Mouse (Mus musculus) midbrain, embryonic 16.5 days (tissue): ENCODE data around the gene Coro2a. TPM values are rescaled to one million over a fixed set of nuclear protein-coding genes. Genes with fewer than 3 reads are reported as not detected.

Source experiments
- ATAC-seq: fragments of 200-750 bp; cut with Nextera tagmentation; 2 replicates; pipeline ENCODE4 v1.8.0; 2017; ENCODE audit warnings: moderate TSS enrichment
- H3K27ac ChIP-seq: fragments of 300-500 bp; sonication (generic); 2 replicates; pipeline ENCODE4 v1.5.1; 2014; ENCODE audit warnings: mild to moderate bottlenecking, low read length, mixed read lengths
- H3K27me3 ChIP-seq: fragments of 300-500 bp; sonication (generic); 2 replicates; pipeline ENCODE4 v1.6.1; 2014; ENCODE audit warnings: low read depth, low read length, mixed read lengths; ENCODE audit not compliant: control insufficient read depth, insufficient read depth
- H3K36me3 ChIP-seq: fragments of 300-500 bp; sonication (generic); 2 replicates; pipeline ENCODE4 v1.6.1; 2014; ENCODE audit warnings: mild to moderate bottlenecking, low read length, moderate library complexity, mixed read lengths; ENCODE audit not compliant: control insufficient read depth, insufficient read depth
- H3K4me1 ChIP-seq: fragments of 300-500 bp; sonication (generic); 2 replicates; pipeline ENCODE4 v1.6.1; 2014; ENCODE audit warnings: mild to moderate bottlenecking, low read length, mixed read lengths; ENCODE audit not compliant: control insufficient read depth, insufficient read depth
- H3K4me2 ChIP-seq: fragments of 300-500 bp; sonication (generic); 2 replicates; pipeline ENCODE4 v1.6.1; 2014; ENCODE audit warnings: mild to moderate bottlenecking, low read length, mixed read lengths
- H3K4me3 ChIP-seq: fragments of 300-500 bp; sonication (generic); 2 replicates; pipeline ENCODE4 v1.5.1; 2014; ENCODE audit warnings: low read depth, mild to moderate bottlenecking, low read length, moderate library complexity, mixed read lengths
- H3K9ac ChIP-seq: fragments of 300-500 bp; sonication (generic); 2 replicates; pipeline ENCODE4 v1.6.1; 2014; ENCODE audit warnings: low read depth, low read length, mixed read lengths
- H3K9me3 ChIP-seq: fragments of 300-500 bp; sonication (generic); replicated peaks from 2 replicates; pipeline ENCODE4 v1.6.1; 2014; ENCODE audit warnings: mild to moderate bottlenecking, low read length, mixed read lengths; ENCODE audit not compliant: control insufficient read depth, poor library complexity, severe bottlenecking
- WGBS: fragments of 180-500 bp; shearing (Covaris S2); extraction: QIAGEN DNeasy Blood & Tissue Kit; methylation state at CpG from one replicate; pipeline ENCODE4 v1.1.7; 2014; 5-methylcytosine and 5-hydroxymethylcytosine counted together
- polyA plus RNA-seq: library from polyadenylated mRNA; unstranded; fragments of >200 nt; fragmentation: Nextera tagmentation; extraction: Ambion mirVana; gene quantifications from 2 replicates; pipeline ENCODE4 v1.2.1, GENCODE M21; 2015

Coro2a gene
- polyA plus RNA-seq, 1 experiment from 2014 or later, result 8.2 TPM

GRCm38 (mm10) chr4:46550406-46550805, 51.6 kb downstream of the Coro2a start:
- WGBS, result 60% methylated on average over 8 of the region's 8 CpGs
- H3K36me3 ChIP-seq, result peaks cover 3% of the 10 kb centered on the region; the same call in 1 of the 2 replicates
- no peaks in the 10 kb centered on the region for H3K27me3 ChIP-seq
- H3K4me3 ChIP-seq, result no peak overlapping the region
- H3K27ac ChIP-seq, result no peak overlapping the region
- no peak for ATAC-seq
- no peak overlapping the region for H3K9ac ChIP-seq
- H3K9me3 ChIP-seq, result no peaks in the 10 kb centered on the region
- H3K4me2 ChIP-seq, result no peak overlapping the region
- no peaks in the 10 kb centered on the region for H3K4me1 ChIP-seq

- Histone ChIP-seq H3K4me2 (no peak overlapping the region), H3K36me3 (peaks cover 3% of the 10 kb centered on the region; the same call in 1 of the 2 replicates), H3K9ac (no peak overlapping the region), H3K27ac (no peak overlapping the region), H3K4me3 (no peak overlapping the region), H3K9me3 (no peaks in the 10 kb centered on the region), H3K27me3 (no peaks in the 10 kb centered on the region), H3K4me1 (no peaks in the 10 kb centered on the region)
- 75% methylated on average over 9 of the region's 10 CpGs for WGBS
- ATAC-seq, result no peak
Measured at GRCm38 (mm10) chr4:46549979-46550378, 52.0 kb downstream of the Coro2a start.

GRCm38 (mm10) chr4:46546709-46547108, 55.3 kb downstream of the Coro2a start:
- Histone ChIP-seq H3K4me3 (no peak overlapping the region), H3K36me3 (peaks cover 3% of the 10 kb centered on the region; the same call in 1 of the 2 replicates), H3K27me3 (no peaks in the 10 kb centered on the region), H3K27ac (no peak overlapping the region), H3K9me3 (no peaks in the 10 kb centered on the region), H3K9ac (no peak overlapping the region), H3K4me2 (no peak overlapping the region), H3K4me1 (no peaks in the 10 kb centered on the region)
- WGBS, result 40% methylated on average over 6 of the region's 6 CpGs
- no peak for ATAC-seq

- no peak overlapping the region for H3K27ac ChIP-seq
- 17% methylated on average over 9 of the region's 9 CpGs for WGBS
- ATAC-seq, result no peak
- no peak overlapping the region for H3K4me2 ChIP-seq
- H3K9ac ChIP-seq, result no peak overlapping the region
- H3K27me3 ChIP-seq, result no peaks in the 10 kb centered on the region
- H3K4me3 ChIP-seq, result no peak overlapping the region
- H3K4me1 ChIP-seq, result no peaks in the 10 kb centered on the region
- no peaks in the 10 kb centered on the region for H3K9me3 ChIP-seq
- peaks cover 3% of the 10 kb centered on the region; the same call in 1 of the 2 replicates for H3K36me3 ChIP-seq
Measured at GRCm38 (mm10) chr4:46545498-46545897, 56.5 kb downstream of the Coro2a start.

GRCm38 (mm10) chr4:46544313-46544712, 57.7 kb downstream of the Coro2a start:
- 44% methylated on average over 1 of the region's 1 CpGs for WGBS
- H3K4me1 ChIP-seq, result no peaks in the 10 kb centered on the region
- peaks cover 10% of the 10 kb centered on the region; the same call in 1 of the 2 replicates for H3K36me3 ChIP-seq
- no peak overlapping the region for H3K9ac ChIP-seq
- no peak for ATAC-seq
- no peaks in the 10 kb centered on the region for H3K27me3 ChIP-seq
- no peak overlapping the region for H3K4me2 ChIP-seq
- no peaks in the 10 kb centered on the region for H3K9me3 ChIP-seq
- H3K27ac ChIP-seq, result no peak overlapping the region
- no peak overlapping the region for H3K4me3 ChIP-seq

GRCm38 (mm10) chr4:46543366-46544050, 58.5 kb downstream of the Coro2a start:
- 91% methylated on average over 13 of the region's 13 CpGs for WGBS
- Histone ChIP-seq H3K36me3 (peaks cover 10% of the 10 kb centered on the region; the same call in 1 of the 2 replicates), H3K4me2 (no peak overlapping the region), H3K9ac (no peak overlapping the region), H3K4me1 (no peaks in the 10 kb centered on the region), H3K9me3 (no peaks in the 10 kb centered on the region), H3K27ac (no peak overlapping the region), H3K27me3 (no peaks in the 10 kb centered on the region), H3K4me3 (no peak overlapping the region)
- ATAC-seq, result no peak

- ATAC-seq, result no peak
Measured at GRCm38 (mm10) chr4:46541707-46542106, 60.3 kb downstream of the Coro2a start.

GRCm38 (mm10) chr4:46539167-46539566, 62.8 kb downstream of the Coro2a start:
- H3K4me3 ChIP-seq, result no peak overlapping the region
- peaks cover 4% of the 10 kb centered on the region; the same call in 1 of the 2 replicates for H3K4me1 ChIP-seq
- H3K9me3 ChIP-seq, result no peaks in the 10 kb centered on the region
- H3K27ac ChIP-seq, result no peak overlapping the region
- H3K9ac ChIP-seq, result no peak overlapping the region
- H3K4me2 ChIP-seq, result no peak overlapping the region
- peaks cover 7% of the 10 kb centered on the region; the same call in 1 of the 2 replicates for H3K36me3 ChIP-seq
- no peak for ATAC-seq
- WGBS, result 70% methylated on average over 9 of the region's 9 CpGs
- H3K27me3 ChIP-seq, result peaks cover 23% of the 10 kb centered on the region

More at GRCm38 (mm10) chr4:46541707-46542106, 60.3 kb downstream of the Coro2a start:
- H3K27ac ChIP-seq, result no peak overlapping the region
- peaks cover 3% of the 10 kb centered on the region for H3K27me3 ChIP-seq
- WGBS, result 46% methylated on average over 9 of the region's 9 CpGs
- H3K9ac ChIP-seq, result no peak overlapping the region
- no peaks in the 10 kb centered on the region for H3K9me3 ChIP-seq
- no peaks in the 10 kb centered on the region for H3K4me1 ChIP-seq
- H3K4me3 ChIP-seq, result no peak overlapping the region
- H3K36me3 ChIP-seq, result peaks cover 10% of the 10 kb centered on the region; the same call in 1 of the 2 replicates
- H3K4me2 ChIP-seq, result no peak overlapping the region

- peak; percentile 40 for ATAC-seq
- H3K9ac ChIP-seq, result peak within 1 kb of the TSS; percentile 60
Measured at GRCm38 (mm10) chr4:46535840-46536361, 66.1 kb downstream of the Coro2a start, which contains the start of gene Trim14. Trim14 (minus strand) TSS chr4:46536141.

More at GRCm38 (mm10) chr4:46535840-46536361, 66.1 kb downstream of the Coro2a start, which contains the start of gene Trim14:
- peak within 1 kb of the TSS; percentile 65 for H3K4me2 ChIP-seq
- peak within 1 kb of the TSS; percentile 43 for H3K4me3 ChIP-seq
- peaks cover 7% of the 10 kb centered on the region; the same call in 1 of the 2 replicates for H3K36me3 ChIP-seq
- peaks cover 4% of the 10 kb centered on the region; the same call in 1 of the 2 replicates for H3K4me1 ChIP-seq
- H3K27ac ChIP-seq, result no peak within 1 kb of the TSS
- WGBS, result 2% methylated on average over 41 of the region's 46 CpGs
- peaks cover 32% of the 10 kb centered on the region for H3K27me3 ChIP-seq
- no peaks in the 10 kb centered on the region for H3K9me3 ChIP-seq
